Mouse (Mus musculus) urinary bladder, adult 2 months (tissue): ENCODE data around the gene Timm10. TPM values are rescaled to one million over a fixed set of nuclear protein-coding genes. Genes with fewer than 3 reads are reported as not detected.

Experiments used
- DNase-seq: peaks from one replicate; pipeline ENCODE4 v3.0.0; 2022; ENCODE audit warnings: low spot score
- polyA plus RNA-seq: library from polyadenylated mRNA; depleted of rRNA; stranded (reverse); fragments of >200 nt; gene quantifications from 2 replicates; pipeline ENCODE4 v1.2.3, GENCODE M21; 2012; rRNA removed

The Timm10 gene
- polyA plus RNA-seq, 1 experiment: 47.5 TPM

GRCm38 (mm10) chr2:84859991-84860780 lies 33.4 kb downstream of the Timm10 start:
- no peak for DNase-seq

DNA sequence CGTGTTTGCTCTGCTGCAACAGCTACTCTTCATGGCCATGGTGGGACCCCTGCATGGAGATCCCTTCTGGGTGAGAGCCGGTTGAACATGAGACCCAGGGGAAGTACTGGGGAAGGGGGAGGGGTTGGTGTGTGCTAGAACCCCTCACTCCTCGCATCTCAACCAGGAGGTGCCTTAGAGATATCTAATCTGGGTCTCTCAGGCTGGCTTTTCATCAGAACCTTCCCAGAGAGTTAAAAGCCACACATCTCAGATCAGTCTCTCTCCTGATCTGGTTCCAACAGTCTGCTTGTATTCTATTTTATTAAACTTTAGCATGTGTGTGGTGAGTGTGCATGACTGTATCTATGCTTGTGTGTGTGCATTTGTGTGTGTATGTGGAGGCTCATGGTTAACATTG lies 34.6 kb downstream of the Timm10 start:
- no peak for DNase-seq

- DNase-seq: no peak
Observed at GRCm38 (mm10) chr2:84862231-84862630, 35.4 kb downstream of the Timm10 start.

GRCm38 (mm10) chr2:84865616-84866571 lies 39.1 kb downstream of the Timm10 start:
- DNase-seq: no peak

- no peak for DNase-seq
Observed at GRCm38 (mm10) chr2:84868521-84868943, 41.7 kb downstream of the Timm10 start.

DNA sequence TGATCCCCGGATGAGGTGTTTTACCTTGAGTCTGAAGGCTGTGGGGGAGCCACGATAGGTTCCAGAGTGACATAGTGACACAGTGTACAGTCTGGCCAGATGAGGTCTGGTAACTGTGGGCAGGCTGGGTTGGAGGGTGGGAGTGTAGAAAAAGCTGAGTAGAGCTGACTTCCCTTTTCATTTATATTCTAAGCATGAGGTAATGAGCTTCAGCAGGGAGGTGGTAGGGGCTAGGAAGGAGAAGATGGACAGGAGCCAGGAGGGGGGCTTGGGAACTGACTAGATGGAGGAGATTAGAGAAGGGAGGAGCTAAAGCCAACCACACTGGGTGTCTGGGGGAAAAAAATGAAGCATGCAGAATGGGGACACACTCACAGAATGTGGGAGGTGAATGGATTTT lies 42.2 kb downstream of the Timm10 start:
- no peak for DNase-seq

GRCm38 (mm10) chr2:84870623-84871160 lies 43.9 kb downstream of the Timm10 start:
- DNase-seq: no peak

DNA sequence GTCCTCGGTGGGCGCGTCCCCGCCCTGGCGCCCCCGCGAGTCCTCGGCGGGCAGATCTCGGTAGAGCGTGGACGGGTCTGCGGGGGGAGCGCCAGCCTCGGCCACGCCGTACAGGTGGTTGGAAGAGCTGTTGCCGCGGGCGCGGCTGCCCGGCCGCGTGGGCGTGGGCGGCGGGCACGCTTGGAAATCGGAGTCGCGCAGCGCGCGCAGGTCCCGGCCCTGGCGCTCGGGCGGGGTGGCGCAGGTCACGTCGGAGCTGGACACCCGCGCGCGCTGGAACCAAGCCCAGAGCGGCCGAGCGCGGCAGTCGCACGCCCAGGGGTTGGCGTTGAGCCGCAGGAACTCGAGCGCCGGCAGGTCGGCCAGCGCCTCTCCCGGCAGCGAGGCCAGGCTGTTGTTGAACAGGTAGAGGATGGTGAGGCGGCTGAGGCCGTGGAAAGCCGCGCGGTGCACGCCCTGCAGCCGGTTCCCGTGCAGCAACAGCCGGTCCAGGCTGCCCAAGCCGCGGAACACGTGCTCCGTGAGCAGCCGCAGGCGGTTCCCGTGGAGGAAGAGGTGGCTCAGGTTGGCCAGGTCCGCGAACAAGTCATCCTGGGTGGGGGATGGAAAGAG lies 45.4 kb downstream of the Timm10 start:
- no peak for DNase-seq

DNA sequence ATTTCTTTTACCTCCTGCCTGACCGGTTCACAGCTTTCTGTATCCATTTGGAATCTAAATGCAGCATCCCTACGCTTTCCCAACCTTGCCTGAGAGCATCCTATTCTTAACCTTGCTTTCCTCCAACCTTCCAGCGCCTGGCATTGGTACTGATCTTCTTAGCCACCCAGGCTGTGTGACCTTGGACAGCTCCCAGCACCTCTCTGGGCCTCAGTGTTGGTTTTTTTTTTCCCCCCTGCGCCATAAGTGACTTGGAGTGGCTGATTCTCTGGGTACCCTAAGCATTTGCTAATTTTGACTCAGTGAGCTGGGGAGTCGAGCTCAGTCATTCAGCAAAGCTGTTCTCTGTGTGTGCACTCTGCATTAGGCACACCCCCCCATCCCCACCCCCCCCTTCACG lies 49.0 kb downstream of the Timm10 start:
- DNase-seq: no peak

Other genes with a start within 250 kb of the Timm10 start
- gene Ctnnd1, start 176.2 kb upstream of the Timm10 start, polyA plus RNA-seq: 85.0 and 89.4 TPM in 2 replicates
- not detected in 2 replicates for gene Btbd18, start 167.9 kb upstream of the Timm10 start, polyA plus RNA-seq
- gene Selenoh, start 156.2 kb upstream of the Timm10 start, polyA plus RNA-seq: 46.1 and 59.1 TPM in 2 replicates
- not detected in 2 replicates for gene Gm28635, start 149.0 kb upstream of the Timm10 start, polyA plus RNA-seq
- gene Med19, start 148.6 kb upstream of the Timm10 start, polyA plus RNA-seq: 18.3 and 20.1 TPM in 2 replicates
- gene Tmx2, start 147.9 kb upstream of the Timm10 start, polyA plus RNA-seq: 63.6 and 67.7 TPM in 2 replicates
- gene Zdhhc5, start 111.8 kb upstream of the Timm10 start, polyA plus RNA-seq: 41.3 and 46.0 TPM in 2 replicates
- gene Clp1, start 99.6 kb upstream of the Timm10 start, polyA plus RNA-seq: 15.4 and 20.7 TPM in 2 replicates
- 17.0 and 17.5 TPM in 2 replicates for gene Ypel4, start 92.9 kb upstream of the Timm10 start, polyA plus RNA-seq
- gene Gm19426, start 83.3 kb upstream of the Timm10 start, polyA plus RNA-seq: 3.1 and 3.2 TPM in 2 replicates
- 711 and 879 TPM in 2 replicates for gene Serping1, start 51.6 kb upstream of the Timm10 start, polyA plus RNA-seq
- 36.2 and 36.3 TPM in 2 replicates for gene Ube2l6, start 28.2 kb upstream of the Timm10 start, polyA plus RNA-seq
- not detected in 2 replicates for gene Smtnl1, start 4.3 kb upstream of the Timm10 start, polyA plus RNA-seq
- 11.4 and 12.6 TPM in 2 replicates for gene Slc43a1, start 11.9 kb downstream of the Timm10 start, polyA plus RNA-seq
- 1.4 and 1.6 TPM in 2 replicates for gene Rtn4rl2, start 59.7 kb downstream of the Timm10 start, polyA plus RNA-seq
- 116 and 142 TPM in 2 replicates for gene Slc43a3, start 109.6 kb downstream of the Timm10 start, polyA plus RNA-seq
- gene Prg2, start 153.5 kb downstream of the Timm10 start, polyA plus RNA-seq: 0.27 and 0.33 TPM in 2 replicates
- not detected in 2 replicates for gene Prg3, start 161.2 kb downstream of the Timm10 start, polyA plus RNA-seq
- 81.0 and 88.4 TPM in 2 replicates for gene Ssrp1, start 210.2 kb downstream of the Timm10 start, polyA plus RNA-seq
- 0.60 and 0.87 TPM in 2 replicates for gene P2rx3, start 210.5 kb downstream of the Timm10 start, polyA plus RNA-seq
- gene Tnks1bp1, start 221.0 kb downstream of the Timm10 start, polyA plus RNA-seq: 53.7 and 71.5 TPM in 2 replicates